Mouse (Mus musculus) liver, embryonic 15.5 days (tissue): ENCODE measurements around the gene Dip2a. TPM values are rescaled to one million over a fixed set of nuclear protein-coding genes. Genes with fewer than 3 reads are reported as not detected.

ENCODE experiments used
- ATAC-seq: fragments of 200-750 bp; cut with Nextera tagmentation; 2 replicates; pipeline ENCODE4 v1.8.0; 2017; ENCODE audit warnings: moderate number of reproducible peaks, mild to moderate bottlenecking, moderate library complexity; ENCODE audit not compliant: insufficient read depth
- H3K27ac ChIP-seq: fragments of 300-500 bp; sonication (generic); replicated peaks from 2 replicates; pipeline ENCODE4 v1.5.1; 2015; ENCODE audit warnings: mild to moderate bottlenecking, inconsistent platforms
- H3K27me3 ChIP-seq: fragments of 300-500 bp; sonication (generic); 2 replicates; pipeline ENCODE4 v1.6.1; 2015; ENCODE audit warnings: mild to moderate bottlenecking, inconsistent platforms
- H3K36me3 ChIP-seq: fragments of 300-500 bp; sonication (generic); replicated peaks from 2 replicates; pipeline ENCODE4 v1.6.1; 2015; ENCODE audit warnings: moderate library complexity, mild to moderate bottlenecking, inconsistent platforms
- H3K4me1 ChIP-seq: fragments of 300-500 bp; sonication (generic); replicated peaks from 2 replicates; pipeline ENCODE4 v1.6.1; 2015; ENCODE audit warnings: inconsistent platforms
- H3K4me2 ChIP-seq: fragments of 300-500 bp; sonication (generic); 2 replicates; pipeline ENCODE4 v1.6.1; 2015; ENCODE audit warnings: moderate library complexity, mild to moderate bottlenecking, inconsistent platforms
- H3K4me3 ChIP-seq: fragments of 300-500 bp; sonication (generic); replicated peaks from 2 replicates; pipeline ENCODE4 v1.5.1; 2015; ENCODE audit warnings: mild to moderate bottlenecking, inconsistent platforms
- H3K9ac ChIP-seq: fragments of 300-500 bp; sonication (generic); 2 replicates; pipeline ENCODE4 v1.6.1; 2015; ENCODE audit warnings: moderate library complexity, mild to moderate bottlenecking, inconsistent platforms
- H3K9me3 ChIP-seq: fragments of 300-500 bp; sonication (generic); replicated peaks from 2 replicates; pipeline ENCODE4 v1.6.1; 2016; ENCODE audit warnings: inconsistent platforms
- WGBS: fragments of 180-500 bp; shearing (Covaris S2); methylation state at CpG from one replicate; pipeline ENCODE4 v1.1.7; 2015; ENCODE audit warnings: mixed read lengths; ENCODE audit not compliant: insufficient replicate concordance; 5-methylcytosine and 5-hydroxymethylcytosine counted together
- polyA plus RNA-seq: library from polyadenylated mRNA; unstranded; fragments of >200 nt; fragmentation: Nextera tagmentation; extraction: Ambion mirVana; gene quantifications from 2 replicates; pipeline ENCODE4 v1.2.1, GENCODE M21; 2015

Gene Dip2a
- polyA plus RNA-seq, 1 experiment from 2014 or later = 1.2 TPM

- no peak overlapping the region for H3K9ac ChIP-seq
- 28% methylated on average over 9 of the region's 9 CpGs for WGBS
- no peaks in the 10 kb centered on the region for H3K27me3 ChIP-seq
- no peaks in the 10 kb centered on the region for H3K4me1 ChIP-seq
- no peak overlapping the region for H3K4me3 ChIP-seq
- no peak overlapping the region for H3K27ac ChIP-seq
- H3K36me3 ChIP-seq = no peaks in the 10 kb centered on the region
- H3K4me2 ChIP-seq = no peak overlapping the region
- H3K9me3 ChIP-seq = no peaks in the 10 kb centered on the region
- ATAC-seq = no peak
Measured at GRCm38 (mm10) chr10:76306738-76307137, 38.4 kb downstream of the Dip2a start.

DNA sequence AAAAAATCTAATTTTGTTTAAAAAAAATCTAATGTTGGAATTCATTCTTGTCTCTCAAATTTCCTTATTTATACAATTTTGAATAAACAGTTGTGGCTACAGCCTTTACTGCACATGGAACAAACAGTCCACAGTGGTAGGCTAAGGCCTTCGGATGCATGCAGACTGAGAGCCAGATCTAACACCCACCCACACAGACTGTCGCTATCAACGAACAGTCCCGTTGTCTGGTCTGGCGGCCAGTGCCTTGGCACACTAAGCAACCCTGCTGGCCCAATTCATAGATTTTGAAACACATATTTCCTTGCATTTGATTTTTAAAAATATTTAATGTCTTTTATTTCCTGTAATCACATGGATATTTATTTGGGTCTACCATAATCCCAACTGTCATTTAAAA, 45.0 kb downstream of the Dip2a start:
- WGBS = 74% methylated on average over 5 of the region's 5 CpGs
- H3K4me1 ChIP-seq = no peaks in the 10 kb centered on the region
- H3K27ac ChIP-seq = no peak overlapping the region
- no peak overlapping the region for H3K9ac ChIP-seq
- no peaks in the 10 kb centered on the region for H3K9me3 ChIP-seq
- no peaks in the 10 kb centered on the region for H3K27me3 ChIP-seq
- H3K4me2 ChIP-seq = no peak overlapping the region
- H3K36me3 ChIP-seq = 0 out of 2 replicates have a peak, but pooled peaks cover 5% of the 10 kb centered on the region
- no peak overlapping the region for H3K4me3 ChIP-seq
- no peak for ATAC-seq

- Histone ChIP-seq H3K9ac (no peak overlapping the region), H3K9me3 (no peaks in the 10 kb centered on the region), H3K27ac (no peak overlapping the region), H3K36me3 (0 out of 2 replicates have a peak, but pooled peaks cover 13% of the 10 kb centered on the region), H3K27me3 (no peaks in the 10 kb centered on the region), H3K4me1 (no peaks in the 10 kb centered on the region), H3K4me3 (no peak overlapping the region), H3K4me2 (no peak overlapping the region)
- no peak for ATAC-seq
- WGBS = 72% methylated on average over 4 of the region's 4 CpGs
Measured at GRCm38 (mm10) chr10:76293222-76293621, 51.9 kb downstream of the Dip2a start.

DNA sequence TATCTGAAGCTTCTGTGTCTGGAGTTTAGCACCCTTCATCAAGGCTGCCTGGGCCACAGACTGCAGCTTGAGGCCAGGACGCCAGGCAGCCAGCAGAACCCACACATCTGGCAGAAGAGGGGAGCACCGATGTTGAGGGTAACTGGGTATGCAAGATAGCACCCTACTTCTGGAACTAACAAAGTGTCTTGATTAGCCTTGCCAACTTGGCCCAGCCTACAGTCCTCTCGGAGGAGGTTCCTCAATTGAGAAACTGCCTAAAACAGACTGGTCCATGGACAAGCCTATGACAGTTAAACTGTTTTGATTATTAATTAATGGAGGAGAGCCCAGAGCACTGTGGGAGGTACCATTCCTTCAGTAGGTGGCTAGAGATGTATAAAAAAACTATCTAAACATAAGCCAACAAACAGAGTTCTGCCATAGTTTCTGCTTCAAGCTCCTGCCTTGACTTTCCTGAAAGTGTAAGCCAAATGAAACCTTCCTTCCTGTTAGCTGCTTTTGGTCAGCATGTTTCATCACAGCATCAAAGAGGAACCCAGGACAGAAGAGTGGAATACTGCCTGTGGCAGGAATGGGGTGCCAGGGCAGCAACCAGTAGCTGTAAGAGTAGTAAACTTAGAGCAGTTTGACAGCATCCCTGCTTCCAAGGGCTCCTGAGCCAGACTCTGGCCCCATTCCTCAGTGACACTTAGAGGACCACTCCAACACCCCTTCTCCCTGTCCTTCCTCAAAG, 55.0 kb downstream of the Dip2a start:
- H3K27me3 ChIP-seq = no peaks in the 10 kb centered on the region
- H3K9ac ChIP-seq = no peak overlapping the region
- WGBS = 53% methylated on average over 3 of the region's 3 CpGs
- H3K27ac ChIP-seq = no peak overlapping the region
- H3K4me3 ChIP-seq = no peak overlapping the region
- H3K4me2 ChIP-seq = no peak overlapping the region
- 0 out of 2 replicates have a peak, but pooled peaks cover 8% of the 10 kb centered on the region for H3K36me3 ChIP-seq
- no peaks in the 10 kb centered on the region for H3K9me3 ChIP-seq
- no peak for ATAC-seq
- H3K4me1 ChIP-seq = no peaks in the 10 kb centered on the region

GRCm38 (mm10) chr10:76289052-76289451, 56.0 kb downstream of the Dip2a start:
- Histone ChIP-seq H3K4me2 (no peak overlapping the region), H3K4me1 (no peaks in the 10 kb centered on the region), H3K9ac (no peak overlapping the region), H3K9me3 (no peaks in the 10 kb centered on the region), H3K36me3 (0 out of 2 replicates have a peak, but pooled peaks cover 7% of the 10 kb centered on the region), H3K4me3 (no peak overlapping the region), H3K27ac (no peak overlapping the region), H3K27me3 (no peaks in the 10 kb centered on the region)
- ATAC-seq = no peak
- 71% methylated on average over 5 of the region's 5 CpGs for WGBS

DNA sequence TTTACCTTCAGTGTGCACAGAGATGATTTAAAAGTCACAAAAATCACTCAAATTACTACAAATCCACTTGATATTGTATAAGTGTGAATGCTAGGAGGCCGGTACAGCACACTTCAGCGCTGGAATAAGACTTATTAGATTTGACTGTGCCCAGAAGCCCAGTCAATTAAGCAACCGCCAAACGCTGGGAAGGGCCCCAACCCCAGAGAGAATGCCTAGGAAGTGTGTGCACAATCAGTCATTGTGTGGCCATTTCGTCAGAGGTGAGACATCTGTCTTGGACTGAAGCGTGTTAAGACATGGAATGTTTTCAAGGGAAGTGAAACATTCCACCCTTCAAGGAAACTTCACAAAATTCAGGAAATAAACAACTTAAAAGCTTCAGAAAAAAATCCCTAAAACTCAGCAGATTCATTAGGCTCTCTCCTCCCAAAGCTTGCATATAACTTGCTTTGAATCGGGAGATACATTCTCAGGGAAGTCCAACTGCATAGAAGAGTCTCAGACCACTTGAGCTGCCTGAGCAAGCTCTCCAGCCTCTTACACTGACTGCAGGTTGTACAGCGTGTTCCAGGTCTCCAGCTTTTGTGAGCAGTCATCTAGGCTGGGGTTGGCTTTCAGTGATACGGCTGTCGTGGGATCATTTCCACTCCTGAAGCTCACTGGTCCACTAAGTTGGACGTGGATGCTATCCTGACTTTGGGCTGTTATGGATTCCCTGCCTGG, 56.7 kb downstream of the Dip2a start:
- Histone ChIP-seq H3K27ac (no peak overlapping the region), H3K9me3 (no peaks in the 10 kb centered on the region), H3K36me3 (0 out of 2 replicates have a peak, but pooled peaks cover 7% of the 10 kb centered on the region), H3K4me2 (no peak overlapping the region), H3K4me1 (no peaks in the 10 kb centered on the region), H3K9ac (no peak overlapping the region), H3K4me3 (no peak overlapping the region), H3K27me3 (no peaks in the 10 kb centered on the region)
- ATAC-seq = no peak
- WGBS = 66% methylated on average over 11 of the region's 11 CpGs

- Histone ChIP-seq H3K4me3 (no peak overlapping the region), H3K4me2 (no peak overlapping the region), H3K27ac (no peak overlapping the region), H3K36me3 (0 out of 2 replicates have a peak, but pooled peaks cover 9% of the 10 kb centered on the region), H3K4me1 (no peaks in the 10 kb centered on the region), H3K9ac (no peak overlapping the region), H3K27me3 (no peaks in the 10 kb centered on the region), H3K9me3 (no peaks in the 10 kb centered on the region)
- 54% methylated on average over 5 of the region's 5 CpGs for WGBS
- no peak for ATAC-seq
Measured at GRCm38 (mm10) chr10:76278541-76279097, 66.5 kb downstream of the Dip2a start.

DNA sequence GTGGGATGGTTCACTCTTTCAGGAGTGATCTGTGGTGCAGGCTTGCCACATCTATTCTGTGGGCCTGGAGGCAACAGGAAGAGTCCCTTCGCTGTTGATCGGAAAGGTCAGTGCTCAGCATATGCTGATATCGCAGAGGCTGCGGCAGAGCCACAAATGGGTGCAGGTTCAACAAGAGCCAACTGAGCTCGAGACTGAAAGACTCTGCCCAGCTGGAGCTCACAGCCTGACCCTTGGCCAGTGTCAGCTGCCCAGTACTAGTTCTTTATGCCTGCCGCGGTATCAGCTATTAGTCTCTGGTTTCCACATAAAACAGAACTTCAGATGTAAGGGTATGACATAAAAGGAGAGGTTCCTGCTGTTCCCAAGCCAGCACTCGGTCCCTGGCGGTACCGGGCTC, 69.8 kb downstream of the Dip2a start:
- Histone ChIP-seq H3K27ac (no peak overlapping the region), H3K4me3 (no peak overlapping the region), H3K4me1 (no peaks in the 10 kb centered on the region), H3K9ac (no peak overlapping the region), H3K9me3 (no peaks in the 10 kb centered on the region), H3K36me3 (0 out of 2 replicates have a peak, but pooled peaks cover 9% of the 10 kb centered on the region), H3K4me2 (no peak overlapping the region), H3K27me3 (no peaks in the 10 kb centered on the region)
- 75% methylated on average over 10 of the region's 10 CpGs for WGBS
- no peak for ATAC-seq

DNA sequence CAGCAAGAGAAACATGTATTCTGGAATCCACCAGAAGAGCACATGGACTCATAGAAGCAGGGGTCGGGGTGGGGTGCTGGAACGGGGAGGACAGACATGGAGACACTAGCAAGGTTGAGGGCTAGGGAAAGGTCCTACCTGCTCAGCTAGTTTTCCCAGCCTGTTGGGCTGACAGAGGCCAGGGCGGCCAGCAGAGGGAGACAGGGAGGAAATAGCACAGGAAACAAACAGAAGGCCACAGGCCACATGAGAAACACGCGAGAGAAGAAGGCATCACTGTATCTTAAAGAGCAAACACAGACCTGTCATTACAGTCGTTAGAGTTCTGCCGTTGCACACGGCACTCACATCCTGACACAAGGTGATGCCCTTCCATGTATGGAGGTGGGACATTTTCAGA, 73.9 kb downstream of the Dip2a start:
- Histone ChIP-seq H3K27me3 (no peaks in the 10 kb centered on the region), H3K9me3 (no peaks in the 10 kb centered on the region), H3K4me1 (no peaks in the 10 kb centered on the region), H3K36me3 (0 out of 2 replicates have a peak, but pooled peaks cover 9% of the 10 kb centered on the region), H3K4me2 (no peak overlapping the region), H3K27ac (no peak overlapping the region), H3K9ac (no peak overlapping the region), H3K4me3 (no peak overlapping the region)
- WGBS = 36% methylated on average over 8 of the region's 8 CpGs
- no peak for ATAC-seq

GRCm38 (mm10) chr10:76262431-76262830, 82.7 kb downstream of the Dip2a start:
- Histone ChIP-seq H3K9ac (no peak overlapping the region), H3K36me3 (no peaks in the 10 kb centered on the region), H3K9me3 (no peaks in the 10 kb centered on the region), H3K4me2 (no peak overlapping the region), H3K4me1 (no peaks in the 10 kb centered on the region), H3K27ac (no peak overlapping the region), H3K27me3 (no peaks in the 10 kb centered on the region), H3K4me3 (no peak overlapping the region)
- ATAC-seq = no peak
- WGBS = 71% methylated on average over 4 of the region's 4 CpGs

GRCm38 (mm10) chr10:76261447-76261846, 83.6 kb downstream of the Dip2a start:
- Histone ChIP-seq H3K9me3 (no peaks in the 10 kb centered on the region), H3K4me2 (no peak overlapping the region), H3K27ac (0 out of 2 replicates have a peak overlapping the region, but pooled peaks have one; percentile 5), H3K36me3 (no peaks in the 10 kb centered on the region), H3K9ac (no peak overlapping the region), H3K4me3 (no peak overlapping the region), H3K4me1 (no peaks in the 10 kb centered on the region), H3K27me3 (no peaks in the 10 kb centered on the region)
- peak; percentile 81 for ATAC-seq
- WGBS = 49% methylated on average over 3 of the region's 3 CpGs
